Mouse (Mus musculus): ENCODE measurements around the gene Papln. TPM values are rescaled to one million over a fixed set of nuclear protein-coding genes. Genes with fewer than 3 reads are reported as not detected.
A peak's percentile ranks its signal among the peaks of the same experiment; 100 is the strongest.

Gene Papln
- polyA plus RNA-seq, 1 experiment, result 15.4 TPM

GRCm38 (mm10) chr12:83767833-83768232 is 4.4 kb downstream of the Papln start:
- no peak for DNase-seq (ENCODE audit: low read depth)

DNA sequence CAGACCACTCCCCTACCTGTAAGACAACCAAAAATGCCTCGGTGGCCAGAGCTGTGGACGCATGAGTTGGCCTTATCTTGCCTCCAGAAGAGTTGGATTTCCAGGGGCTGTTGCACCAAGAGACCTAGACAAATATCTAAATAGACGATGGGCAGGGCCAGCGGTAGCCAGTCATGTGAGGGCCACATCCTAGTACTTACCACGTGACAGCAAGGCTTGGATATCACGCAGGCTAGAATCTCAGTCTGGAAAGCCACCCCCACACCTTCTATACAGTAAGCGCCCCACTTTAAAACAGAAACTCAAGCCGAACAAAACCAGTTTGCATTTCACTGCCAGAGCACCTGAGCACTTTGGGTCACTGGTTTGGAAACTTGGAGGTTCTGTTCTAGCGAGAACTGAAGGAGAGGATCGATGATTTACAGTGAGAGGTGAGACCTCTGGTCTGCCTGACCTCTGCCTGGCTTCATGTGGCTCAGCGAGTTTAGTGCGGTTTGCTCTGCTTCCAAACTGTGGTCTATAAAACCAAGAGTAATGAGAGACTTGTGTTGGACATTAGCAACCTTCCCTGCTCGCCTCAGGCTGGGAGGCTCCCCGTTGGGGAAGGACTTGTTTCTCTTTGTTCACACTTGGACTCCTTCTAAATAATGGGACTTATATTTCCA is 4.9 kb downstream of the Papln start:
- DNase-seq (ENCODE audit: low read depth), result no peak

GRCm38 (mm10) chr12:83770418-83771256 is 7.2 kb downstream of the Papln start:
- no peak for DNase-seq (ENCODE audit: low read depth)

DNA sequence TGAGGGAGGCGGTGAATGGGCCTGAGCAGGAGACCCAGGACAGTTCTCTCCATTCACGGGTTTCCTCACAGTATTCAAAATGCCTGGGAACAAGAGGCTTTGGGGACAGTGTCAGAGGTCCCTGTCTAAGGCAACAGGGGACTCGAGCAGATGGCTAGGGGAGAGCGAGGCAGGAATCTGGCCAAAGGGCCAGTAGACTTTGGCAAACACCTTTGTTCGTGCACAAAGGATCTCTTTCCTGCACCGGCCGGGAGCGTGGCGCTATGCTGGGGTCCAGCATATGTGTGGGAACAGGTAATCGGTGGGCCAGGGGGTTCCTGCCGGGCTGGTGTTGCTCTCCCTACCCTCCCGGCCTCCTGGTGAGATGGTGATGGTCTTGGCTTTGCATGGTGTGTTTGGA is 12.2 kb downstream of the Papln start:
- no peak for DNase-seq (ENCODE audit: low read depth)

DNA sequence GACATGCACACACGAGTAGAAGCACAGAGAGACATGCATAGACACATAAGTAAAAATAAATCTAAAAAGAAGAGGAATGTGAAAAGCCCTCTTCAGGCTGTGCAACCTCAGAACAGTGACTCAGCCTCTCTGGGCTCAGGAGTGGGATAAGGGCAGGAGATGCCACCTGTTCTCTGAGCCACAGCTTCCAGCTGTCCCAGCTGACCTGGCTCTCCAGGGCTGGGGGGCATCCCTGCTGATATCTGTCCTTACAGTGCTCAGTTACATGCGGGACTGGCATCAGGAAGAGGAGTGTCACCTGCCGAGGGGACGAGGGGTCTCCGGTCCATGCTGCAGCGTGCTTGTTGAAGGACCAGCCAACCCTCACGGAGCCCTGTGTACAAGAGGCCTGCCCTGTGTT is 13.3 kb downstream of the Papln start:
- no peak for DNase-seq (ENCODE audit: low read depth)

DNA sequence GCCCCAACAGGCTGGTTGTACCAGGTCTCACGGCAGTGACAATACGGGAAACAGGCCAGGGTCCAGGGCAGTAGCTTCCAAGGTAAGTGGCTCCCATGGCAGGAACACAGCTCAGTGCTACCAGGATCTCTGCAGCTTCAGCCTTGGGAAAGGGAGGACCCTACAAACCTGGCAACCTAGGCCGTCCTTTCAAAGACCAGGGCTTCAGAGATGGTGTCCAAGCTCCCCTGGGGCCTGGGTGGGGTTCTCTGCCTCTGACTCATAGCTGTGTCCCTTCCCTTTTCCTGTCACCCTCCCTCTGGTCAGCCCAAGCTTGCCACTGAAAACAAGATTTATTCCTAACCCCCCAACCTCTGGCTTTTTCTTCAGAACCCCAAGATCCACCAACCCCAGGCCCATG is 16.7 kb downstream of the Papln start:
- DNase-seq (ENCODE audit: low read depth), result no peak

DNA sequence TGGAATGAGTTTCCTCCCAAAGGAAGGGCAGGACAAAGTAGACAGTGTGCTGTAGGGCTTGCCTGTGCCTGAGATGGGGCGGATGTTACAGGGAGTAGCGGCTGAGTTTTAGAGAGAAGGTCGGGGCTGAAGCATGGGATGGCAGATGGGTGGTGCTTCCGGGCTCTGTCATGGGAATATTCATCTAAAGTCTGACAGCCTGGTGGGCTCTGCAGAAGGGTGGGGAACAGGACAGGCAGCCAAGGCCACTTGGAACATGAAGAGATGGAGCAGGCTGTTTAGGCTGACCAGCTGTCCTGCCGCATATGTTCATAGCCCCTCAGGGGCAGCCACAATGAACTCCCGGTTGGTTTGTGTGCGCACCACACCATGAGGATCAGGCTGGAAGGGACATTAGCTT is 17.8 kb downstream of the Papln start:
- no peak for DNase-seq (ENCODE audit: low read depth)

DNA sequence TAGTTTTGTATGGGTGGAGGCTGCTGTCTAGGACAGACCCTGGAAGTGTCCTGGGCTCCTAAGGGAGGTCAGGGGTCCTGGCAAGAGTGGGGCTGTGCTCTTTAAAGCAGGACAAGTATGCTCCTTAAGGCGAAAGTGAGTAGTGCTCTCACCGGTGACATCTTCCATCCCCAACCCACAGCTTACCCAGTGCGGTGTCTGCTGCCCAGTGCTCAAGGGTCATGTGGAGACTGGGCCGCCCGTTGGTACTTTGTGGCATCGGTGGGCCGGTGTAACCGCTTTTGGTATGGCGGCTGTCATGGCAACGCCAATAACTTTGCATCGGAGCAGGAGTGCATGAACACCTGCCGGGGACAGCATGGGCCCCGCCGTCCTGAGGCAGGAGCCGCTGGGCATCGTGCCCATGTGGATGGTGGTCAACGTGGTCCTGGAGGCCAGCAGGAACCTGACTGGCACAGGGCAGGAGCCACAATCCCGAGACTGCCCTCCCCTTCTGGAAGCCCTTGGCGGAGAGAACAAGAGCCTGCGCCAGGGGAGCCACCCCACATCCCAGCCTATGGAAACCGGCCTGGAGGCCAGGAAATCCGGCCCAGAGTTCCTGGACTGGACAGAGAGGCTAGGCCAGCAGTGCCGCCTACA is 18.3 kb downstream of the Papln start:
- DNase-seq (ENCODE audit: low read depth), result no peak

- no peak for DNase-seq (ENCODE audit: low read depth)
Observed at GRCm38 (mm10) chr12:83782669-83783068, 19.2 kb downstream of the Papln start.

GRCm38 (mm10) chr12:83785305-83785704 is 21.9 kb downstream of the Papln start:
- DNase-seq (ENCODE audit: low read depth), result no peak

DNA sequence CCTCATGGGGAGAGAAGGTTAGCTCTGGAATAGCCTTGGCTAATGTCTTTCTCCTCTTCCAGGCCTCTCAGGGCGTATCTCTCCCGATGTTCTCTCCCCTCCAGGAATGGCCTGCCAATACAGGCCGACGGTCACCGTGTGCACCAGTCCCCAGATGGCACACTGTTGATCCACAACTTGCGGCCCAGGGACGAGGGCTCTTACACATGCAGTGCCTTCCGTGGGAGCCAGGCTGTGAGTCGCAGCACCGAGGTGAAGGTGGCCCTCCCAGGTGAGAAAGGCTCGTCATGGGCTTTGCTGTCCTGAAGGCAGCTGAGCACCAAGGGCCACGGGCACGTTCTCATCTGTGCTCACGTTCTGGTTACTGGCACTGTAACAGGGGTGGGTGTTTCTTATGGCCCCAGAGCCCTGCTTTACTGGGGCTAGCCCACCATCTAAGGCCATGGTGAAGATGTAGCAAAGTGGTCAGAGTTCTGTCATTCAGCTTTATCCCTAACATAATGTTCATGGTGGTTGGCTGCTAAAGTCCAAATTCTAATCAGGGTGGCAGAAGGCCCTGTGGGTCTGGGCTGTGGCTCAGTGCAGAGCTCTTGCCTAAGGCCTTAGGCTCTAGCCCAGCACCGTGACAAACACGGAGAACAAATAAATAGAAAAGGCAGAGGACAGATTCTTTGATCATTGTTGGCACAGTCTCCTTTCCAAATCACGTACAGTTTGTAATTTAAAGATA is 25.8 kb downstream of the Papln start:
- no peak for DNase-seq (ENCODE audit: low read depth)

DNA sequence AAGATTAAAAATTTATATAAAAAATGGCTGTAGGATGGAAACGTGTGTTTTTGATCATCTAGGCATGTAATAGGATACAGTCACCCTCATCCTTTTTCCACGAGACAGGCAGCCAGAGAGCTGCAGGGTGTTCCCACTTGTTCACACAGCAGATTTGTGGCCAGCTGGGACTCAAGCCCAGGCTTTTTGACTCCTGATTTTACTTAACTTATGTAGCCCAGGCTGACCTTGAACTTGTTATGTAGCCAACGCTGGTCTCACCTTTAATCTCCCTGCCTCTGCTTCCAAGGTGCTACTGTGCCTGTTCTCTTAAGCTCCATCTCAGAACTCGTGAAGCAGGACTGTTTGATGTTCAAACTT is 26.3 kb downstream of the Papln start:
- DNase-seq (ENCODE audit: low read depth), result no peak

DNA sequence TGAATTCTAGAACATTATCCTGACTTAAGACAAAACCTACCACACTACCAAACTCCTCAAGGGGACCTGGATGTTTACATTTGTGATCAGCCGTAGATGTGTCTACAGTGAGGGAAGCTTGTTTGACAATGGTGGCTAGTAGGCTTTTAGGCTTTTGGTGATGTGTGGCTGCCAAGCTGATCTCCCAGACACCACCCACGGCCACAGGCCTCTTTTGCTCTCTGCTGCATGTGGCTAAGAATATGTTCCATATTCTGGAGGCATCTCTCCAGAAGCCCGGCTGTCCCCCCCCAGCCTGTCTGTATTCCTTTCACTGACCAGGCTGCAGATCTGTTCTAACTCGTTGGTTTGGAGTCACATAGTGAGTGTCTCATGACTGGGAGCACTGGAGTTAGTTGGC is 27.3 kb downstream of the Papln start:
- DNase-seq (ENCODE audit: low read depth), result no peak

DNA sequence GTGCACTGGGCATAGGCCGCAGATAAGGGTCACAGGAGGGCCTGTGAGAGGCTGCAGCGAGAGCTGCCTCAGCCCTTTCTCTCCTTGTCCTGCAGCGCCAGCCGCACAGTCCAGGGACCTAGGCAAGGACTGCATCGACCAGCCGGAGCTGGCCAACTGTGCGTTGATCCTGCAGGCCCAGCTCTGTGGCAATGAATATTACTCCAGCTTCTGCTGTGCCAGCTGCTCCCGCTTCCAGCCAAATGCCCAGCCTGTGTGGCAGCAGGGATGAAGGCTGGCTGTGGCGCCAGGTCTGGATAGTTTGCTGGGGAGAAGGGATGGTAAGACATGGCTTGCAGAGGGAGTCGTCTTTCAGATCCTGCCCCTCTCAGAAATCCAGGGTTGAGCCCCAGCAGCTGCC is 28.3 kb downstream of the Papln start:
- DNase-seq (ENCODE audit: low read depth), result no peak

DNA sequence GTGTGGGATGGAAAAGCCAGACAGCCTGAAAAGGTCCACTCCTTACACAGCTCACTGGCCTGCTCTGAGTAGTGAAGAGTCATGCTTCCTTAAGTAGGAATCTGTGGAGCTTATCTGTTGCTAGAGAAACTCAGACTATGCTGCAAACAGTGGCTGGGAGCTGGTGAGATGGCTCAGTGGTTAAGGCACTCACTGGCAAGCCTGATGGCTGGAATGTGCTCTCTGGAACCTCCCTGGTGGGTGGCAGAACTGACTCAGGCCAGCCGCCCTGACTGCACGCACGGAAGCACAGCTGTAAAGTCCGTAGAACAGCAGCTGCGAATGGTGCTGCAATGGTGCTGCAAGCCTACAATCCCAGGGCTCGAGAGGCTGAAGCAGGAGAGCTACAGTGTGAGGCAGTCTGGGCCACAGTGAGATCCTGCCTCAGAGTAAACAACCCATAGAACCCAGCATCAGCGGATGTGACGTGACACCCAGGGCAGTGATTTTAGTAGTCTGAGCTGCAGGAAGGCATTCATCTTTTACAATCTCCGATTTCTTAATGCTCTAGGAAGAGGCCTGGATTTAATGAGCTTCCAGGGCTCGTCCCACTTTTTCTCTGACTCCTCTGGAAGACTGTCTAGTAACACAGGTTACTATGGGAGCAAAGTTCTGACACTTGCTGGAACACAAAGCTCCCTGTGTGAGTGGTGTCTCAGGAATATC is 29.4 kb downstream of the Papln start:
- no peak for DNase-seq (ENCODE audit: low read depth)

- no peak for DNase-seq (ENCODE audit: low read depth)
Observed at GRCm38 (mm10) chr12:83795051-83795450, 31.6 kb downstream of the Papln start.

- DNase-seq (ENCODE audit: low read depth), result no peak
Observed at GRCm38 (mm10) chr12:83795586-83795985, 32.2 kb downstream of the Papln start.

DNA sequence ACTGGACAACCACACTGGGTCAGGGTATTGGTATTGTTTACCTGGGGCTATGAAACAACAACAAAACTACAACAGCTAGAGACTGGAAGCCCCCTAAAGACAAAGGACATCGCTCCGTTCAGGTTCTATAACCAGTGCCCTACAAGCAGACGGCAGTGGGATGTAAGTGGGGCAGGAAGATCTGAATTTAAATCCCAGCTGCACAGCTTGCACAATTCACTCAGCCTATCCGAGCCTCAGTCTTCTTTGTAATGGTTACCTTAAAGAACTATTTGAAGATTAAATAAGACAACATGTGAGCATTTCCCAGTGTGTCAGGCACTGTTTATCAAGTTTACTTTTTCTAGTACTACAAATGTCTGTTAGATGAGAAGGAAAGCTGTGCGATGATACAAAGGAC is 34.9 kb downstream of the Papln start:
- no peak for DNase-seq (ENCODE audit: low read depth)

- DNase-seq (ENCODE audit: low read depth), result no peak
Observed at GRCm38 (mm10) chr12:83800943-83801342, 37.5 kb downstream of the Papln start.

DNA sequence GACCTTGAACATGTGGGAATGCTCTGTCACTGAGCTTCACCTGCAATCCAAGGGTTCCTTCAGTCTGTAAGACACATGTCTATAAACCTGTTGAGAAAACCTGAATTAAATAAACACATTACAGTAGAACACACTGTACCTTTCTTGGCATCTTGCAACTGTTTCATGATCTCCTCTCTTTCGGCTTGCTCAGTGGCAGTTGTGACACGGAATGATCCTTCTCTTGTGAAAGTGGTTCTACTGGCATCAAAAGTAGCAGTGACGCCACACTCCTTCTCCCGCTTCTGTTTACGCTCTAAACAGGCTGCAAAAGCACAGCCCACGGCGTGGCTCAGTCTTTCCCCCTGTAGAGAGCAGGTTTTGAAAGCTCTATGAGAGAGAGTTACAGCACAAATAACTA is 40.2 kb downstream of the Papln start:
- peak; percentile 81 for DNase-seq (ENCODE audit: low read depth)

GRCm38 (mm10) chr12:83811901-83812300 is 48.5 kb downstream of the Papln start:
- DNase-seq (ENCODE audit: low read depth), result no peak

DNA sequence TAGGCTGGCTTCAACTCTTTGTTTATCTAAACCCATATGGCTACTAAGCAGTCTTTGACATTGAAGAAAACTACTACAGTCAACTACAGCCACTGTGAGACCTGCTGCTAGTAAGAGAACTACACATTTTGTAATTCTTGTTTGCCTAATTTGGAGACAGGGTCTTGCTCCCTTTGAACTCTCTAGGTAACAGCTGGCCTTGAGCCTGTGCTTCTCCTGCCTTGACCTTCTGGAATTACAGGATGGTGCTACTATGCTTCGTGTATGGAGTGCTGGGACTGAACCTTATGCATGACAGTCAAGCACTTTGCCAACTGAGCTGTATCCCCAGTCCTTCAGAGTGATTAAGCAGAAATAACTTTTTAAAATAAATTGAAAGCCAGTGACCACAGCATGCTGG is 53.2 kb downstream of the Papln start:
- DNase-seq (ENCODE audit: low read depth), result no peak

All from gonadal fat pad, adult 2 months (tissue).